In the genomic region with DNA sequence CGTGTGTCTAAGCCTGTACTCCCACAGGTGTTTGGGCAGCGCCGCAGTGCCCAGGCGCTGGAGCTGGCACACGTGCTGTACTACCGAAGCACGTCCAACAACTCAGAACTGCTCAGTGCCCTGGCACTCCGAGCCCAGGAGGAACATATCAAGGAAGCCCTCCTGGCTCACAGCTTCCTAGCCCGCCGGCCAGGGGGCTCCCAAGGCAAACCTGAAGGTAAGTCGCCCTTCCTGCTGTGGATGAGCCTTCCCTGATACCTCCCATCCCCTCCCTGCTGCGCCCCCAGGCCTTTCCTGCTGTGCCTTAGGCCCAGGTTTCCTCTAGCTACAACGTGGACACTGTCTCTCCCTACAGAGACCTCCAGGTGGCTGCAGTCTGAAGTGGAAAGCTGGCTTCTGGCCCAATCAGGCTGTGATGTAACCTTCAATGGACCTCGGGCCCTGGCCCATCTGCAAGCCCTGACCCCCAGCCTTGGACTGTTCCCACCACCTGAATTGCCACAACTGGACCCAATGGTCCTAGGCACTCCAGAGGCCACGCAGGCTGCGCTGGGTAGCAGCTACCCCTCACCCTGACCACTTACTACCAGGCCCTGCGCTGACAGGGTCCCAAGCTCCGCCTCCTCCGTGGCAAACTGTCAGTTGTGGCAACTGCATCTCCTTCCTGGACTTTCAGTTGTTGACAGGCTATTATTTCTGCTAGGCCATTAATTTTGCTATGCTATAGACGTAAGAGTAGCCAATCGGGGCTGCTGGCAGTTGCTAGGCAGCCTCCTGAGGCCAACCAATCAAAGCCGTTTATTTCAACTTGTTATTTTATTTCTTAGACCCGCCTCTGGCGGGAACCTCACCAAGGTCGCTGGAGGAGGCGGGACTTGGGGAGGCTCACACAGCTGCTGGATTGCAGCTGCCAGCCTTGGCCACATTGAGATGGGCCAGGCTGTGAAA, we compare ENCODE assay signal across 8 mouse cellular contexts. TPM values are rescaled to one million over a fixed set of nuclear protein-coding genes. Genes with fewer than 3 reads are reported as not detected.
A peak's percentile ranks its signal among the peaks of the same experiment; 100 is the strongest.
DNase-seq lines count a peak whose midpoint lies in the region; ATAC-seq lines count a peak whose summit lies in the region.

No protein-coding gene starts in this region.

- H3K4me2 ChIP-seq in intestine, embryonic 16.5 days (ENCODE audit: low read depth, low read length), result peak overlapping the region; percentile 58

- H3K9ac ChIP-seq in intestine, embryonic 16.5 days (ENCODE audit: low read depth, low read length), result peak overlapping the region; percentile 64

- ATAC-seq in activated CD4-positive, CD25-positive, alpha-beta regulatory T cell, adult 4 months, result peak; percentile 87
- peak; percentile 62 for ATAC-seq in granulocyte monocyte progenitor cell, adult 5-6 weeks (replicated peaks; ENCODE audit: poor library complexity, severe bottlenecking)
- ATAC-seq in intestine, embryonic 16.5 days, result peak; percentile 85
- peak; percentile 71 for ATAC-seq in megakaryocyte progenitor cell, adult 5-6 weeks (replicated peaks; ENCODE audit: poor library complexity)

- peaks cover 16% of the 10 kb centered on the region for H3K27me3 ChIP-seq in embryonic facial prominence, embryonic 10.5 days (replicated peaks; ENCODE audit: low read depth, poor library complexity, severe bottlenecking)
- H3K27me3 ChIP-seq in intestine, embryonic 16.5 days (replicated peaks; ENCODE audit: control insufficient read depth, insufficient read depth, low read length), result no peaks in the 10 kb centered on the region

- H3K36me3 ChIP-seq in embryonic facial prominence, embryonic 10.5 days (replicated peaks), result peaks cover 6% of the 10 kb centered on the region
- 0 out of 2 replicates have a peak, but pooled peaks cover 2% of the 10 kb centered on the region for H3K36me3 ChIP-seq in intestine, embryonic 16.5 days (ENCODE audit: control insufficient read depth, insufficient read depth, low read length)

- peak; percentile 83 for DNase-seq in embryonic facial prominence, embryonic 10.5 days (ENCODE audit: low spot score)
- peak; percentile 74 to 79 for DNase-seq in left cerebral cortex, postnatal 25 days (ENCODE audit: low spot score in 2 of 2)
- peak; percentile 64 for DNase-seq in right cerebral cortex, postnatal 25 days
- no peak for DNase-seq in cerebellum, adult 11-12 months

- intact Hi-C loops in left cerebral cortex, postnatal 25 days (cut with DNase I), result loop anchor here (1.0 kb wide), 1 partner anchor 19 kb away; no protein-coding TSS in a partner anchor

- peaks cover 44% of the 10 kb centered on the region for H3K4me1 ChIP-seq in embryonic facial prominence, embryonic 10.5 days
- H3K4me1 ChIP-seq in intestine, embryonic 16.5 days (ENCODE audit: control insufficient read depth, insufficient read depth, low read length), result peaks cover 42% of the 10 kb centered on the region

- peak overlapping the region; percentile 86 for H3K27ac ChIP-seq in embryonic facial prominence, embryonic 10.5 days (replicated peaks)
- H3K27ac ChIP-seq in intestine, embryonic 16.5 days (ENCODE audit: low read length), result peak overlapping the region; percentile 81

- 37% methylated on average over 26 of the region's 26 CpGs for WGBS in embryonic facial prominence, embryonic 10.5 days
- WGBS in intestine, embryonic 16.5 days, result 41% methylated on average over 26 of the region's 26 CpGs

- no peaks in the 10 kb centered on the region for H3K9me3 ChIP-seq in embryonic facial prominence, embryonic 10.5 days
- no peaks in the 10 kb centered on the region for H3K9me3 ChIP-seq in intestine, embryonic 16.5 days (ENCODE audit: control insufficient read depth, low read length)

- peak overlapping the region; percentile 41 for H3K4me3 ChIP-seq in embryonic facial prominence, embryonic 10.5 days
- H3K4me3 ChIP-seq in intestine, embryonic 16.5 days (ENCODE audit: low read length), result peak overlapping the region; percentile 40

RNA-seq across cellular contexts. Expression of gene Emp3, which starts 4.9 kb away (rescaled TPM):
- polyA plus RNA-seq in activated CD4-positive, CD25-positive, alpha-beta regulatory T cell, adult 4 months (2017; shearing (Covaris generic)), result 100 to 1,000 TPM; 683 to 699 TPM
- polyA plus RNA-seq in embryonic facial prominence, embryonic 10.5 days (2016; fragmentation: Nextera tagmentation; extraction: Ambion mirVana), result 9.9 and 15.6 TPM in 2 replicates
- 244 and 297 TPM in 2 replicates for total RNA-seq in granulocyte monocyte progenitor cell, adult 5-6 weeks (2014; fragmentation: Nextera tagmentation)
- total RNA-seq in granulocyte monocyte progenitor cell, adult 5-6 weeks (2017), result 174 and 251 TPM in 2 replicates
- polyA plus RNA-seq in intestine, embryonic 16.5 days (2015; fragmentation: Nextera tagmentation; extraction: Ambion mirVana), result 128 and 147 TPM in 2 replicates
- 1 to 10 TPM; 6.6 to 7.2 TPM for total RNA-seq in left cerebral cortex, postnatal 25 days (2021)
- 238 and 280 TPM in 2 replicates for total RNA-seq in megakaryocyte progenitor cell, adult 5-6 weeks (2015)
- total RNA-seq in megakaryocyte progenitor cell, adult 5-6 weeks (2017), result 186 and 203 TPM in 2 replicates

RNA-seq across cellular contexts. Expression of gene Ccdc114, which starts 7.5 kb away (rescaled TPM):
- 1 to 10 TPM in 1 of 2 experiments, under 1 TPM in 1; 0.96 to 2.2 TPM for polyA plus RNA-seq in activated CD4-positive, CD25-positive, alpha-beta regulatory T cell, adult 4 months (2017; shearing (Covaris generic))
- polyA plus RNA-seq in embryonic facial prominence, embryonic 10.5 days (2016; fragmentation: Nextera tagmentation; extraction: Ambion mirVana), result 4.6 and 6.8 TPM in 2 replicates
- total RNA-seq in granulocyte monocyte progenitor cell, adult 5-6 weeks (2014; fragmentation: Nextera tagmentation), result 3.1 TPM in 1 of 2 replicates, not detected in the other
- total RNA-seq in granulocyte monocyte progenitor cell, adult 5-6 weeks (2017), result 1.8 and 3.0 TPM in 2 replicates
- polyA plus RNA-seq in intestine, embryonic 16.5 days (2015; fragmentation: Nextera tagmentation; extraction: Ambion mirVana), result 4.0 and 4.3 TPM in 2 replicates
- 1 to 10 TPM; 1.6 to 2.9 TPM for total RNA-seq in left cerebral cortex, postnatal 25 days (2021)
- 0.99 and 2.0 TPM in 2 replicates for total RNA-seq in megakaryocyte progenitor cell, adult 5-6 weeks (2015)
- 2.6 and 3.3 TPM in 2 replicates for total RNA-seq in megakaryocyte progenitor cell, adult 5-6 weeks (2017)

RNA-seq across cellular contexts. Expression of gene Tmem143, which starts 19.6 kb away (rescaled TPM):
- polyA plus RNA-seq in activated CD4-positive, CD25-positive, alpha-beta regulatory T cell, adult 4 months (2017; shearing (Covaris generic)), result 1 to 10 TPM; 5.8 to 6.2 TPM
- 4.5 and 5.5 TPM in 2 replicates for polyA plus RNA-seq in embryonic facial prominence, embryonic 10.5 days (2016; fragmentation: Nextera tagmentation; extraction: Ambion mirVana)
- total RNA-seq in granulocyte monocyte progenitor cell, adult 5-6 weeks (2014; fragmentation: Nextera tagmentation), result 14.5 and 21.2 TPM in 2 replicates
- total RNA-seq in granulocyte monocyte progenitor cell, adult 5-6 weeks (2017), result 9.5 and 12.5 TPM in 2 replicates
- polyA plus RNA-seq in intestine, embryonic 16.5 days (2015; fragmentation: Nextera tagmentation; extraction: Ambion mirVana), result 8.1 TPM in 2 replicates
- total RNA-seq in left cerebral cortex, postnatal 25 days (2021), result 10 to 100 TPM; 17.6 to 20.1 TPM
- total RNA-seq in megakaryocyte progenitor cell, adult 5-6 weeks (2015), result 5.3 TPM in 2 replicates
- 8.1 and 17.2 TPM in 2 replicates for total RNA-seq in megakaryocyte progenitor cell, adult 5-6 weeks (2017)

RNA-seq across cellular contexts. Expression of gene Syngr4, which starts 19.8 kb away (rescaled TPM):
- polyA plus RNA-seq in activated CD4-positive, CD25-positive, alpha-beta regulatory T cell, adult 4 months (2017; shearing (Covaris generic)), result not detected
- 1.2 and 1.3 TPM in 2 replicates for polyA plus RNA-seq in embryonic facial prominence, embryonic 10.5 days (2016; fragmentation: Nextera tagmentation; extraction: Ambion mirVana)
- 3.7 and 4.0 TPM in 2 replicates for total RNA-seq in granulocyte monocyte progenitor cell, adult 5-6 weeks (2014; fragmentation: Nextera tagmentation)
- total RNA-seq in granulocyte monocyte progenitor cell, adult 5-6 weeks (2017), result 0.41 TPM in 1 of 2 replicates, not detected in the other
- polyA plus RNA-seq in intestine, embryonic 16.5 days (2015; fragmentation: Nextera tagmentation; extraction: Ambion mirVana), result 0.62 and 0.98 TPM in 2 replicates
- not detected for total RNA-seq in left cerebral cortex, postnatal 25 days (2021)
- total RNA-seq in megakaryocyte progenitor cell, adult 5-6 weeks (2015), result 1.3 and 1.5 TPM in 2 replicates
- 2.1 TPM in 1 of 2 replicates, not detected in the other for total RNA-seq in megakaryocyte progenitor cell, adult 5-6 weeks (2017)

RNA-seq across cellular contexts. Expression of gene Grin2d, which starts 38.2 kb away (rescaled TPM):
- not detected for polyA plus RNA-seq in activated CD4-positive, CD25-positive, alpha-beta regulatory T cell, adult 4 months (2017; shearing (Covaris generic))
- 0.09 and 0.20 TPM in 2 replicates for polyA plus RNA-seq in embryonic facial prominence, embryonic 10.5 days (2016; fragmentation: Nextera tagmentation; extraction: Ambion mirVana)
- 0.15 TPM in 1 of 2 replicates, not detected in the other for total RNA-seq in granulocyte monocyte progenitor cell, adult 5-6 weeks (2014; fragmentation: Nextera tagmentation)
- total RNA-seq in granulocyte monocyte progenitor cell, adult 5-6 weeks (2017), result 0.09 TPM in 1 of 2 replicates, not detected in the other
- polyA plus RNA-seq in intestine, embryonic 16.5 days (2015; fragmentation: Nextera tagmentation; extraction: Ambion mirVana), result 0.31 and 0.39 TPM in 2 replicates
- 10 to 100 TPM; 10.9 TPM for total RNA-seq in left cerebral cortex, postnatal 25 days (2021)
- total RNA-seq in megakaryocyte progenitor cell, adult 5-6 weeks (2015), result not detected in 2 replicates
- total RNA-seq in megakaryocyte progenitor cell, adult 5-6 weeks (2017), result under 0.01 TPM in 1 of 2 replicates, not detected in the other

Comparison
In these comparisons a context has a peak if more than half of its experiments do, and no peak if none do; other contexts are left out.
1. RNA of gene Emp3, which starts 4.9 kb away (total RNA-seq): 186 to 280 TPM in megakaryocyte progenitor cell, adult 5-6 weeks and 174 to 297 TPM in granulocyte monocyte progenitor cell, adult 5-6 weeks; 6.6 to 7.2 TPM in left cerebral cortex, postnatal 25 days; every median in the first group is over 10 times any median in the second.
2. Peak in every context shown above with its lines, with median percentiles within 50 percentile points of each other: ATAC-seq.